Comparison of ENCODE assay signal across 14 mouse cellular contexts in genomic region chr17:28856030-28856429, GRCm38 (mm10). TPM values are rescaled to one million over a fixed set of nuclear protein-coding genes. Genes with fewer than 3 reads are reported as not detected.
DNase-seq lines count a peak whose midpoint lies in the region; ATAC-seq and TF ChIP-seq lines count a peak whose summit lies in the region.
"Had no signal": no experiment of that assay in that cellular context is flagged by ENCODE, and none has a peak within 500 bp of the region (broad histone marks: within the 10 kb centered on the region; RNA-seq: fewer than 3 reads in every experiment).

No protein-coding gene starts in this region.

- no peak for ATAC-seq in limb, embryonic 14.5 days (ENCODE audit: low FRiP score, low read depth)
- peak; percentile 88 for ATAC-seq in megakaryocyte progenitor cell, adult 5-6 weeks (replicated peaks; ENCODE audit: poor library complexity)
- ATAC-seq in CD4-positive, CD25-positive, alpha-beta regulatory T cell, adult 4 months: no peak
- ATAC-seq: activated CD4-positive, CD25-positive, alpha-beta regulatory T cell, adult 4 months had no signal

- peak; percentile 42 for DNase-seq in limb, embryonic 14.5 days (ENCODE audit: low spot score)
- no peak for DNase-seq in limb, embryonic 10.5 days (ENCODE audit: low spot score)
- DNase-seq in adipocyte (ENCODE audit: low spot score): peak; percentile 58
- DNase-seq in gonadal fat pad, adult 2 months (ENCODE audit: low read depth): peak; percentile 85
- no peak for DNase-seq in cerebellum, adult 8-10 months
- no peak for DNase-seq in layer of hippocampus, adult 9-10 months (ENCODE audit: low spot score)
- DNase-seq: cerebellum, adult 9-11 months; gastrocnemius, postnatal 14 days; heart, postnatal 10 days; kidney, adult 9 months had no signal

- H3K4me3 ChIP-seq in limb, embryonic 14.5 days (replicated peaks; ENCODE audit: low read length): no peak overlapping the region
- no peak overlapping the region for H3K4me3 ChIP-seq in limb, embryonic 10.5 days

- peaks cover 7% of the 10 kb centered on the region; the same call in 1 of the 2 replicates for H3K9me3 ChIP-seq in limb, embryonic 14.5 days (ENCODE audit: control insufficient read depth, low read length)
- H3K9me3 ChIP-seq in limb, embryonic 10.5 days (replicated peaks): peaks cover 6% of the 10 kb centered on the region; the same call in 1 of the 2 replicates

- no peaks in the 10 kb centered on the region for H3K27me3 ChIP-seq in limb, embryonic 14.5 days (ENCODE audit: control insufficient read depth, insufficient read depth, low read length)
- no peaks in the 10 kb centered on the region for H3K27me3 ChIP-seq in limb, embryonic 10.5 days (ENCODE audit: low read depth, poor library complexity, severe bottlenecking)

- H3K36me3 ChIP-seq in limb, embryonic 14.5 days (ENCODE audit: control insufficient read depth, insufficient read depth, low read length): no peaks in the 10 kb centered on the region
- no peaks in the 10 kb centered on the region for H3K36me3 ChIP-seq in limb, embryonic 10.5 days

- no peak for TF ChIP-seq POLR2A in limb, embryonic 14.5 days (IDR thresholded peaks at IDR 0.05; ENCODE audit: borderline replicate concordance, extremely low read depth, insufficient read depth, insufficient read length)

- no peaks in the 10 kb centered on the region for H3K4me1 ChIP-seq in limb, embryonic 14.5 days (ENCODE audit: control insufficient read depth, insufficient read depth, low read length)
- H3K4me1 ChIP-seq in limb, embryonic 10.5 days: peaks cover 4% of the 10 kb centered on the region

- 52% methylated on average over 3 of the region's 3 CpGs for WGBS in limb, embryonic 14.5 days
- WGBS in limb, embryonic 10.5 days: 61% methylated on average over 3 of the region's 3 CpGs

- no peak overlapping the region for H3K4me2 ChIP-seq in limb, embryonic 14.5 days (replicated peaks; ENCODE audit: low read depth, low read length, severe bottlenecking)

- H3K27ac ChIP-seq in limb, embryonic 14.5 days (replicated peaks; ENCODE audit: low read depth, low read length): no peak overlapping the region
- no peak overlapping the region for H3K27ac ChIP-seq in limb, embryonic 10.5 days

- no peak overlapping the region for H3K9ac ChIP-seq in limb, embryonic 14.5 days (ENCODE audit: low read depth, low read length, severe bottlenecking)

RNA-seq across cellular contexts. Expression of gene Pnpla1, which starts 2.2 kb away (rescaled TPM):
- polyA plus RNA-seq in limb, embryonic 14.5 days (2012; rRNA removed): 2.3 and 2.7 TPM in 2 replicates
- 4.5 and 5.0 TPM in 2 replicates for polyA plus RNA-seq in limb, embryonic 14.5 days (2014; fragmentation: Nextera tagmentation; extraction: Ambion mirVana)
- 0.03 and 0.04 TPM in 2 replicates for polyA plus RNA-seq in limb, embryonic 10.5 days (2016; fragmentation: Nextera tagmentation; extraction: Ambion mirVana)
- 1.7 and 1.8 TPM in 2 replicates for polyA plus RNA-seq in gonadal fat pad, adult 2 months (2012; rRNA removed)
- total RNA-seq in megakaryocyte progenitor cell, adult 5-6 weeks (2015): 0.02 and 0.10 TPM in 2 replicates
- total RNA-seq in megakaryocyte progenitor cell, adult 5-6 weeks (2017): 0.14 TPM in 1 of 2 replicates, not detected in the other
- polyA plus RNA-seq in CD4-positive, CD25-positive, alpha-beta regulatory T cell, adult 4 months (2017; shearing (Covaris generic)): not detected
- total RNA-seq: heart, postnatal 10 days had no signal
- polyA plus RNA-seq: activated CD4-positive, CD25-positive, alpha-beta regulatory T cell, adult 4 months; lung, embryonic 16.5 days had no signal

RNA-seq across cellular contexts. Expression of gene Brpf3, which starts 55.1 kb away (rescaled TPM):
- 70.0 and 77.8 TPM in 2 replicates for polyA plus RNA-seq in limb, embryonic 14.5 days (2012; rRNA removed)
- 11.0 and 12.9 TPM in 2 replicates for polyA plus RNA-seq in limb, embryonic 14.5 days (2014; fragmentation: Nextera tagmentation; extraction: Ambion mirVana)
- 11.6 and 14.0 TPM in 2 replicates for polyA plus RNA-seq in limb, embryonic 10.5 days (2016; fragmentation: Nextera tagmentation; extraction: Ambion mirVana)
- 33.6 and 35.5 TPM in 2 replicates for polyA plus RNA-seq in gonadal fat pad, adult 2 months (2012; rRNA removed)
- 29.5 and 29.9 TPM in 2 replicates for total RNA-seq in megakaryocyte progenitor cell, adult 5-6 weeks (2015)
- total RNA-seq in megakaryocyte progenitor cell, adult 5-6 weeks (2017): 3.4 and 3.9 TPM in 2 replicates
- 1 to 10 TPM; 1.1 to 2.2 TPM for polyA plus RNA-seq in CD4-positive, CD25-positive, alpha-beta regulatory T cell, adult 4 months (2017; shearing (Covaris generic))

RNA-seq across cellular contexts. Expression of gene 4930539E08Rik, which starts 59.1 kb away (rescaled TPM):
- polyA plus RNA-seq in limb, embryonic 14.5 days (2012; rRNA removed): 0.35 and 0.37 TPM in 2 replicates
- 0.07 and 0.18 TPM in 2 replicates for polyA plus RNA-seq in limb, embryonic 14.5 days (2014; fragmentation: Nextera tagmentation; extraction: Ambion mirVana)
- 0.05 and 0.10 TPM in 2 replicates for polyA plus RNA-seq in limb, embryonic 10.5 days (2016; fragmentation: Nextera tagmentation; extraction: Ambion mirVana)
- 0.28 and 0.30 TPM in 2 replicates for polyA plus RNA-seq in gonadal fat pad, adult 2 months (2012; rRNA removed)
- total RNA-seq in megakaryocyte progenitor cell, adult 5-6 weeks (2015): 0.66 and 1.4 TPM in 2 replicates
- 0.96 and 1.1 TPM in 2 replicates for total RNA-seq in megakaryocyte progenitor cell, adult 5-6 weeks (2017)
- 1 to 10 TPM; 2.0 to 3.4 TPM for polyA plus RNA-seq in CD4-positive, CD25-positive, alpha-beta regulatory T cell, adult 4 months (2017; shearing (Covaris generic))

Comparison
In these comparisons a context has a peak if more than half of its experiments do, and no peak if none do; other contexts are left out.
1. DNase-seq: peak in limb, embryonic 14.5 days (single experiment), adipocyte (single experiment) and gonadal fat pad, adult 2 months (single experiment); none in limb, embryonic 10.5 days (single experiment), cerebellum, adult 8-10 months (single experiment) and layer of hippocampus, adult 9-10 months (single experiment).